Mouse (Mus musculus): ENCODE results near the gene Aldh3b3.
"Not testable (repeated sequence)": the region's sequence is repeated elsewhere in the genome, so short reads cannot be mapped to it uniquely, and the experiment has no call there.

The Aldh3b3 gene

DNA sequence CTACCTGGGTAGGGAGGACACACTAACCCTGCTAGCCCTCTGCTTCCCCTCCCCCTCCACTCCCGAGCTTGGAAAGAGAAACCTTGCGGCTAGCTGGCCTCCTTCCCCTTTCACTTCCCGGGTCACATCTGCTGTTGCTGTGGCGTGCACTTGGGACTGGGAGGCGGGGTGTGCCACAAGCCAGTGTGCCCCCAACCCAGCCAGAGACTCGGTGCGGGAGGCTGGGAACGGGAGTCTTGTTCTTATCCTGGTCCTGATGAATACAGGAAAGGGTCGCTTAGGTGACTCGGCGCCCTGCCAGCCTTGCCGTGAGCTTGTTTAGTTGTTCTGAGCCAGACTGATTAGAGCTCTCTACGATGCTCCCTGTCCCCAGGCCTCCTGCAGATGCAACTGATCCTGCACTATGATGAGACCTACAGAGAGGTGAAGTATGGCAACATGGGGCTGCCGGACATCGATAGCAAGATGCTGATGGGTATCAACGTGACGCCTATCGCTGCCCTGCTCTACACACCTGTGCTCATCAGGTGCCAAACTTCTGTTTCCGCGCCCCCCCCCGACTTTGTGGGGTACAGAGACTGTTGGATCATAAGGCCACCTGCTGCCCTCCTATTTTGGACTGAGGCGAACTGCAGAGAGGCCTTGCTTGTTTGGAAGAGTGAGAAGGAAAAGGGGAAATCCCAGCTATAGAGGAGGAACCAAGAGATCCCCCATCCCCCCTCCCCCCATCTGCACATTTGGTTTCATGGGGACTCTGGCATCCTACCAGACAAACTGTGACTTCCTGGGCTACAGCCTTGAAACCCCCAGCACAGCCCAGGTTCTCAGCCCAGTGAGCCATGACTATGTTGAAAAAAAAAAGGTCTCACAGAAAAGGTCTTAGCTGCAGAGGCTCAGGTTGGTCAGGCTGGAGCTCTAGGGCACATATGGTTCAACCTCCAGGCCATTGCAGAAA, 22.3 kb upstream of the Aldh3b3 start:
- in situ Hi-C loops (cut with MboI), result no loop called here

DNA sequence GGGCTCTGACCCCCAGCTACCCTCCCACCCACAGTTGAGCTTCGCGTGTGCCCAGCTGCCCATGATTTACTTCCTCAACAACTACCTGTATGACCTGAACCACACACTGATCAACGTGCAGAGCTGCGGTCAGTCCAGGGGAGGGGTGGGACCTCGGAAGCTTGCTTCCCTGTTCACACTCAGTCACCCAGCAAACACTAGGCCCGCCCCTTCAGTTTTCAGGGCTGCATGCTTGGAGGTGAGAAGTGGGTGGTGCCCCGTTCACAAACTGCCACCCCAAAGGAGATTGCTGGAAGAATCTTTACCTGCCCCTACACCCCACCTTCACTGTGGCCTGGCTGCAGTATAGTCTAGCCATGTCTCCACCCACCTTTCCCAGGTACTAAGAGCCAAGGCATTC, 16.1 kb upstream of the Aldh3b3 start:
- in situ Hi-C loops (cut with MboI), result loop anchor here (5.0 kb wide), 1 partner anchor 45 kb away; no protein-coding TSS in a partner anchor

DNA sequence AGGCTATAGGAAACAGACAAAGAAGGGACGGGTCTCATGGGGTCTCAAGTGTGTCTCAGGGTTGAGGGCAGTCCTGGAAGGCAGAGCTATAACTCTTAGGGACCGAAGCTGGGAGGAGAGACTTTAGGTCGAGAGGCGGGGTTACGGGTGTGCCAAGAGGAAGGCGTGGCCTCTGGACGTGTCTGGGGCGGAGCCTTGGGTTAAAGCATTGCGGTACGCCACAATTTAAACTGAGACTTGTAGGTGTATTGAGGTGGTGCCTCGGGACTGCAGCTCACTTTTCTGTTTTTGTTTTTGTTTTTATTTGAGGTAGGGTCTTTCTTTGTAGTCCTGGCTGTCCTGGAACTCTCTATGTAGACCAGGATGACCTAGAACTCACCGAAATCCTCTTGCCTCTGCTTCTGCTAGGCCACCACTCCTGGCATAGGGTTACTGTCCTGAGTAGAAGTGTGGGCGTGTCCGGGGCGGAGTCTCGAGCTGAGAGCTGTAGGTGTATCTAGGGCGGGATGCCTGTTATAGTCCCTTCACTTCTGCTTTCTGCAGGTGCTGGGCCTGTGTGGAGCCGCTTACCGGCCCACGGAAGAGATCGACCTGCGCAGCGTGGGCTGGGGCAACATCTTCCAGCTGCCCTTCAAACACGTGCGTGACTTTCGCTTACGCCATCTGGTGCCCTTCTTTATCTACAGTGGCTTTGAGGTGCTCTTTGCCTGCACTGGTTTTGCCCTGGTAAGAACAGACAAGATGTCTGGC, 15.3 kb upstream of the Aldh3b3 start:
- in situ Hi-C loops (cut with MboI), result loop anchor here (5.0 kb wide), 1 partner anchor 46 kb away; no protein-coding TSS in a partner anchor

DNA sequence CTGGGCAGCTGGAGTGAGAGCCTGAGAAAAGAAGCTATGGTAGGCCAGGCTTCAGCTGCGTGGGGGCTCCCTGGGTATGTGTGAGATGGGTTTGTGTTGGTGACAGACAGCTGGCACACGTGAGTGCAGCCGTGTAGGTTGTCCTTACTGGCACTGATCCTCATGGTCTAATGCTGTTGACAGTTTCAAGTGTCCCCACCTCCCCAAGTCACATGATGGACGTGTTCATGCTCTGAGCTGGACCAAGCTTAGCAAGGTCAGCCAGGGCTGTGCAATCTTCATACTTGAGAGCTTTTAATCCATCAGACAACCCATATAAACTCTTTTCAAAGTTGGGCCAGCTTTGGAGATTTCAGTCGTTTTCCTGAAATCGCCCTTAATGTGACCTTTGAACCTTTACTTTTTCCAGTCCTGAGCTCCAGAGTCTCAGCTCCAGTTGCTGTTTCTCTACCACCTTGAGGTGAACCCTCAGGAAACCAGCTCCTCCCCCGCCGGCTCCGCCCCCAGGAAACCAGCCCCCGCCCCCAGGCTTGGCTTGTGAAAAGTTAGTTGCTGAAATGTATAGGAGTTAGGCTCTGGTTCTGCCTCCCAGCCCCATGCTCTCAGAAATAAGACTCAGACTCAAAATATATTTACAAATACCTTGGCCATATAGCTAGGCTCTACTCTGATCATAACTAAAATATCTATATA, 12.4 kb upstream of the Aldh3b3 start:
- in situ Hi-C loops (cut with MboI), result no loop called here

DNA sequence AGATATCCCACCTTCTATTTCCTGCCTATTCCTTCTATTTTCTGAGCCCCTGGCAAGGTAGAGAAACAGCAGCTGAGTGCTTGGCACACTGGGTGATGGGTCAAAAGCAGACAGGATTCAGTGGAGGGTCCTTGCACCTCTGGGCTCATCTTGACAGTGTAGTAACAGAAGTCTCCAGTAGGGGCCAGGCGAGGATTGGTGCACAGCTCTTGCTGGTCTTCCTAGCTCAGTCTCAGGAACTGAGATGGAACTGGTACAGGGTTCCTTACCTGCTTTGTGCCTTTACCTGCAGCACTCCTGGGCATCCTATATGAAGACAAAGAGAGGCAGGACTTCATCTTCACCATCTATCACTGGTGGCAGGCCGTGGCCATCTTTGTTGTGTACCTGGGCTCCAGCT, 11.7 kb upstream of the Aldh3b3 start:
- in situ Hi-C loops (cut with MboI), result no loop called here

DNA sequence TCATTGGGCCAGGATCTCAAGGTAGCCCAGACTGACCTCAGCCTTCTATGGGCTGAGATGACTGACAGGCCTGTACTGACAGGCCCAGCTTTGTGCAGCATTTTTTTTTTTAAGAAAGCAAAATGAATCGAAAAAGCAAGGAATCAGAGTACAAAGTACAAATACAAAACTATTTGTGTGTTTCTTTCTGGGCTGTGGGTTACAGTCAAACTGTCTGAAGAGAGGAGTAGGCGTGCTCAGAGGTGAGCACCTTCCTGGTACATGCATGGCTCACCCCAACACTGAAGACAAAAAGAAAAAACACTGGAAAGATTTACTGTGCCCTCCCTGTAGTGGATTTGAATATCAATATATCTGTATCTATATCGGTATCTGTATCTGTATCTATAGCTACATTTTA, 10.6 kb upstream of the Aldh3b3 start:
- in situ Hi-C loops (cut with MboI), result no loop called here

DNA sequence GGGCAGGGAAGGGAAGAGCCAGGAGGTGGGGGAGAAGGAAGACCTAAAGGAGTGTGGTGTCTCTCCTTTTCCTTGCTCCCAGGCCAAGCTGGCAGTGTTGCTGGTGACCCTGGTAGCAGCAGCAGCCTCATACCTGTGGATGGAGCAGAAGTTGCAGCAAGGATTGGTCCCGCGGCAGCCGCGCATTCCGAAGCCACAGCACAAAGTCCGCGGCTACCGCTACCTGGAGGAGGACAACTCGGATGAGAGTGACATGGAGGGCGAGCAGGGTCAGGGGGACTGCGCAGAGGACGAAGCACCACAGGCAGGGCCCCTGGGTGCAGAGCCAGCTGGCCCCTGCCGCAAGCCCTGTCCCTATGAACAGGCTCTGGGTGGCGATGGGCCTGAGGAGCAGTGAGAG, 9.9 kb upstream of the Aldh3b3 start:
- in situ Hi-C loops (cut with MboI), result no loop called here

DNA sequence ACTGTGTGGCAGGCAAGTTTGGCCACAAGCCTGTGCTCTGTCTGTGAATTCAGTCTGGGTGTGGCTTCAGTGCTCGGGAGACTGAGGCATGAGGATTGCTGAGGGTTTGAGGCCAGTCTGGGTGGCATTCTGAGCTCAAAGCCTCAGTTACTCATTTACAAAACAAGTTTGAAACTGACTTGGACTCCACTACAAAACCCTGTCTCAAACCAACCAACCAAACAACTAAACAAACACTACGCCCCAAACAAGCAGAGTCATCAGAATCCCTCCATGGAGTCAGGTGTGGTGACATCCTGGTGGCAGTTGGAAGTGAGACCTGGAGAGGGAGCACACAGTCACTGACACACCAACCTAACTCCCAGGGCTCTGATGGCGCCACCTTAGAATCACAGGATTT, 8.1 kb upstream of the Aldh3b3 start:
- in situ Hi-C loops (cut with MboI), result no loop called here

DNA sequence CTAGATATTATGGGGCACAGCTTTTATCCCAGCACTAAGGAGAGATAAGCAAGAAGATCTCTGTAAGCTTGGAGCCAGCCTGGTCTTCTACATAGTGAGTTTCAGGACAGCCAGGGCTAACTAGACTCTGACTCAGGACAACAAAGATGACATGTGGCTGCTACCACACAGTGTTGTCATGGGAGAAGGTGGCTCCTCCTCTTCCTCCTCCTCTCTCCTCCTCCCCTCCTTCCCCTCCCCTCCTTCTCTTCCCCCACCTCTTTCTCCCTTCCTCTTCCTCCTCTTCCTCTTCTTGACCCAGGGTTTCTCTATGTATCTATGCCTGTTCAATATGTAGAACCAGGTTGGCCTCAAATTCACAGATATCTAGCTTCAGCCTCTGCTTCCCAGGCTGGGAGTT, 7.0 kb upstream of the Aldh3b3 start:
- in situ Hi-C loops (cut with MboI), result no loop called here

DNA sequence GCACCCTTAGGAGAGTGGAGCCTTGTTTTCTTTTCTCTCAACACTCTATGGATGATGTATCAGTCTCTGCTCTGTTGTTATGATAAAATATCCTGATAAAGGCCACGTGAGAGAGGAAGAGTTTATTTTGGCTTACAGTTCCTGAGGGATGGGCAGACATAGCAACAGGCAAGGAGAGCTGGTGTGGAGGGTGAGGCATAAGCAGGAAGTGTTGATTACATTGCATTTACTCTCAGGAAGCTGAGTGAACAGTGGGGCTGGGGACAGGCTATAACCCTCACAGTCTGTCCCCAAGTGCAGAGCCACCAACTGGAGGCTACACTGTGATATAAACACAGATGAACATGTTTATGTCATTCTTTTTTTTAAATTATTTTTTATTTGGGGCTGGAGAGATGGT, 6.3 kb upstream of the Aldh3b3 start:
- in situ Hi-C loops (cut with MboI), result no loop called here

DNA sequence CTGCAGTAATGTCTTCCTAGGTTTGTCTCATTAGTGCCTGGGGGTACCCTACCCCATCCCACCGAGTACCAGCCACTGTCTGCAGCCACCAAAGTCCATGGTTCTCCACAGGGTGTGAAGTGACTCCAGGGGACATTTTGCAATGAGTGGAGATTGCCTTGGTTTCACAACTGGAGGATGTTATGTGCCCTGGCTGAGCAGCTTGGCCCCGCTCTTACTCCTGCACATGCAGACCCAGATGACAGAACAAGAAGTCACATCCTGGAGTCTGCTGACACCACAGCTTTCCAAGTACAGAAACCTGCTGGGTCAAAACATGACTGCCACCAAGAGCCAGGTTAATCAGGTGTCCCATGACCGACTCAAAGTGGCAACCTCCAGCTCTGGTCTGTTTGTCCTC, 3.4 kb upstream of the Aldh3b3 start:
- in situ Hi-C loops (cut with MboI), result no loop called here

DNA sequence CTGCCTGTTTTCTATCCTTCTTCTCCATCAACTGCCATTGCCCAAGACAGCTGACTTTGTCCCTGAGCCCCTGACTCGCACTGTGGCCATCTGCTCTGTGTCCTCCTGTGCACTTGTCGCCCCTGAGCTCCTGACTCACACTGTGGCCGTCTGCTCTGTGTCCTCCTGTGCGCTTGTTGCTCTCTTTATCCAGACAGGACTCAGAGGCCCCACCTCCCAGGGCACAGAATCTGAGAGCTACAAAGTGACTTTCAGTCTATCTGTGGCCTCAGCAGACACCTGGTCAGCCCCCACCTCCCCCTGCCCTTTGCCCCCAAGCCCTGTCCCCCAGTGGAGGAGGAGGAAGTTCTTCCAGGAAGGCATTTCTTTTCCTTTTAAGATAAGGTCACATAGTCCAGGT, 2.6 kb upstream of the Aldh3b3 start:
- in situ Hi-C loops (cut with MboI), result no loop called here

DNA sequence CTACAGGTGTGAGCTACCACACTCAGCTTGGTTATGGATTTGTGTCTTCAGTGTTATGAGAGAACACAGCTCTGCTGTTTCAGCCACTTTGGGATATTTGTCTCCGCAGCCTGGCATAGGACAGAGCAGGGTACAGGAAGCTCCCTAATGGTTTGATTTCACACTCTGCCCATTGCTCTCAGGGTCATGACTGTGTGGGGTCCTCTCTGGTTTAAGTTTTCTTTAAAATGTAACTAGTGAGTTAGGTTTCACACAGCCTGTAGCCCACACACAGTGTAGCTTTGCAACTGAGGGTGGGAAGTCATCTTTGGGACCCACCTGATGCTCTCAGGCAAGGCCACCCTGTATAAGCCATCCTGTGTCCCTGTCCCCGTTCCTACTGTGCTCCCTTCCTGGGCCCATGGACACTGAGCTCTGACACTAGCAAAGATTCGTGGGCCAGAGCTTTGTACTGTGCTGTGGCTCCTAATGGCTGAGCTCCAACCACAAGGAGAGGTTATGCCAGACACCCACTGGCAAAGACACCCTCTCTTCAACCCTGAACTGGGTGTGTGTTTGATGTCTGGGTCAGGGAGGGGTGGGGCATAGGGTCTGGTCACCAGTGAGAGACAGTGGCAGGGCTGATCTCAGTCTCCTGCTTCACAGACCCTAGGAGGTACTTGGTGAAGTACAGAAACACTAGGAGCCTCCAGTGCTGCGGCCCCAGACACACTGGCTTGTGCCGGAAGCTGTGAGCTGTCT, 979 bp upstream of the Aldh3b3 start:
- in situ Hi-C loops (cut with MboI), result not testable (repeated sequence)

DNA sequence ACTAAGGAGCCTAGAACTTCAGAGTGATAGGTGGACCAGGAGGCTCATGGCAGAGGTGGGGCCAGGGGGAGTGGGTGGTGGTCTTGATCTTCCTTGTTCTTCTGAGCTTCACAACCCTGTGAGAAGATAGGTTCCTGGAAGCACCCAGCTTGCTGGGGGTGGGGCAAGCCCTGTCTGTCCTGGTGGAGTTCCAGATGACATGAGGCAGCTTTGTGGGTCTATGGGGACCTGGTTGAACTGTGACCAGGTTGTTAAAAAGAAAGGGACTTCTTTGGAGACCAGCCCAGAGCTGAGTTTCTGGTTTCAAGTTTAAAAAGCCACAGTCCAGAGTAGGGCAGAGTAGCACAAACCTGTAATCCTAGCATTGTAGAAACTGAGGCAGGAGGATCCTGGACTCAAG, 585 bp downstream of the Aldh3b3 start:
- in situ Hi-C loops (cut with MboI), result no loop called here

DNA sequence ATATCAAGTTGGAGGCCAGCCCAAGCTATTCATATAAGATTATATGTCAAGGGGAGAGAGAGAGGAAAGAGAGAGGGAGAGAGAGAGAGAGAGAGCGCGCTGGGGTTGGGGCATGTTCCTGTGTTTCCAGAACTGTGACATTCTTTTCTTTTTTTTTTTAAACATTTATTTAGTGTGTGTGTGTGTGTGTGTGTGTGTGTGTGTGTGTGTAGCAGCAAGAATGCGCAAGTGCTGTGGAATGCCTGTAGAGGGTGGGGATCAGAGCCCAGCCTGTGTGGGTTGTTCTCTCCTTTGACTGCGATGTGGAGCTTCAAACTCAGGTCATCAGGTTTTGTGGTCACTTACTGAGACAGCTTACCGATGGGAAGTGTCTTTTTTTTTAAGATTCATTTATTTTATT, 1.8 kb downstream of the Aldh3b3 start:
- in situ Hi-C loops (cut with MboI), result no loop called here

DNA sequence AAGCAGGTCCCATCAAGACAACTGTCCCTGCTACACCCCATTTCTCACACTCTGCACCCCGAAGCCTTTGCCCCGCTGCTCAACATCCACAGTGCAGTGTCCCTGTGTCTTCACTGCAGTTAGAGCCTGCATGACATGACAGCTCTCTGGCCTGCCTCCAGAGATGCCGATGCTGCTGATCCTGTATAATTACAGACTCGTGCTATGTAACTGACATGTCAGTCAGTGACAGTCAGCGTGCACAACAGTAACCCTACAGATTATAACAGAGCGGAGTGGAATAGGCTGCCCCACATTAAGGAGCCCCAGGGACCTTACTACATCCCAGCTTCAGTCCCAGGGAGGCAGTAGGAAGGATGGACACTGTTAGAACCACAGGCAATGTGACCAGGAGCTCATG, 3.4 kb downstream of the Aldh3b3 start:
- in situ Hi-C loops (cut with MboI), result not testable (repeated sequence)

DNA sequence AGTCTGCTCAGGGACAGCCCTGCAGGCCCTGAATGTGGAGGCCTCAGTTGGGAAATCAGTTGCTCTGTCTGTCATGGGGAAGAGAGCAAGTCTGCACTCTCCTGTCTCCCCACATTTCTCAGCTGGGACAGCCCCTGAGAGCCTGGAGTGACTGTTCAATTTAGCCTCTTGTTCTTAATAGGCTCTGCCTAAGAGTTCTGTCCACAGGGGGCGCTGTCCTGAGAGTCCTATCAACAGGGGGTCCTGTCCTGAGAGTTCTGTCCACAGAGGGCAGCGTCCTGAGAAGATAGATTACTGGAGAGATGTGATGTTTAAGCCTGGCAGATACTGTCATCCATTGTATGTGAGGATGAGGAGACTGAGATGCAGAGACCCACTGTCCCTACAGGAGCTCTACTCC, 4.0 kb downstream of the Aldh3b3 start:
- in situ Hi-C loops (cut with MboI), result no loop called here

DNA sequence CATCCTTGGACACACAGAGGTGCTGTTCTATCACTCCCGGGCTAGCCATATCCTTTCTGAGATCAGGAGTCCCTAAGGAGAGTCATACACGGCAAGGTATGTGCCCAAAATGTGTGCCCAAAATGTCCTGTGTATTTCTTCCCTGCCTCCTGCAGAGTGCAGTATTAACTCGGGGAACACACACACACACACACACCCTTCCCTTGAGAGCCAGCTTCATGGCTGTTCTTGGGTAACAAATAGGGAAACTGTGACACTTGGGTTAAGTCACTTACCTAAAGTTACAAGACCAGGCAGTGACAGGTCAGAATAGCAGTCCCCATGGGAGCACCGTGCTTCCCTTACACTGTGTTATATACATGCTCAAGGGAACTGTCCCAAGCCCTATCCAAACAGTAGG, 5.6 kb downstream of the Aldh3b3 start:
- in situ Hi-C loops (cut with MboI), result no loop called here

DNA sequence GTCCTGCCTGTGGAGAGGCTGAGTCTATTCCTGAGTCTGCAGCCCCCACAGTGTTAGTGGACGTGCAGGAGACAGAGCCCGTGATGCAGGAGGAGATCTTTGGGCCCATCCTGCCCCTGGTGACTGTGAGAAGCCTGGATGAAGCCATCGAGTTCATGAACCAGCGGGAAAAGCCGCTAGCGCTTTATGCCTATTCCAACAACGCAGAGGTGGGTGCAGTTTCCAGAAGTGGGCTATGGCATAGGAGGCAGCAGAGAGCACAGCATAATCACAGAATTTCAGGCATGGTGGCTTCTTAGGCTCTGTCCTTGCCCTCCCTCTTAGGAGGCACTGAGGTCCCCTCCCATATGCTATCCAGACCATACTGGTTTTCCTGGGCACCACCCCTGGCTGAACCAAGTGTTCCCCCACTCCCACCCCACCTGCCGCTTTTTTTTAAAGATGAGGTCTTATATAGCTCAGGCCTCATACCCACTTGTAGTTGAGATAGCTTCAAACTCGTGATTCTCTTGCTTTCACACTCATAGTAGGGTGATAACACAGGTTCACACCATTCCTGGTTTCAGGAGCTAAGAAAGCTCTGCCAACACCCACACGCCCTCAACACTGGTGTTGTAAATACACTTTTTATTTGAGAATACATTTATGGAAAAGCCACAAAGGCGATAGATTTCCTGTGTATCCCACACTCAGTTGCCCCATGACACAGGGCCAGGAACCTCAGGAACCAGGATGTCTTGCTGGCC, 8.1 kb downstream of the Aldh3b3 start:
- in situ Hi-C loops (cut with MboI), result no loop called here

DNA sequence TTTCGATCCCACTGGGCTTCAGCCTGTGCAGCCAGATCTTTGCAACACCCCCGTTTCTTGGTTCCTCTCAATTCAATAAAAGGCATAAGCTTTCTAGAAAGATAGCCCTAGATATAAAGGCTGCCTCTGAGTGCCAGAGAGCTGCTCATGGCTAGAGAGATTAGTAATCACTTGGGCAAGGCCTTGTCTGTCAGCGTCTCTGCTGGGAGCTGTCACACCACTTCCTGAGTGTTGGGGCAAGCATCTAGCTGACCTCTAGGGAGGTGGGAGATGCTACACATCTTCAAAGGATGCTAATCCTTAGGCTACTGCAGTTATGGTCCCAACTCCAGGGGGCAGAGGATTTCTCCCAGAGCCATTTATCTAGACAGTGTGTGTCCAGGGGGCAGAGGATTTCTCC, 8.8 kb downstream of the Aldh3b3 start:
- in situ Hi-C loops (cut with MboI), result no loop called here

DNA sequence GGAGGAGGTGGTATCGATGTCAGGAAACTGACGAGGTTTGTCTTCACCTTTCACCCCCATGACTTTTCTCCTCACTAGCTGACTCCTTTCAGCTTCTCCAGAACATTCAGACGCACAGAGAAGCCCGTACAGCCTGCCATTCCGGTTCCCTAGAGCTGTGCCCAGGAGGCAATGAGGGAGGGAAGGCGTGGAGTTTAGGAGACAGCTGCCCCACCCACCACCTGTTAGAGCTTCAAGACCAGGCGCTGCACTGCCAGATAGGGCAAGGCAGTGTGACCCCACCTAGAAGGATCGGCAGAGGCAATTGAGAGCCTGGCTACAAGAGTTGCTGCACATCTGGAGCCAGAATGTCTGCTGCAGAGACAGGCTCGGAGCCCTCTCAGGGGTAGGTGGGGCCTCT, 13.8 kb downstream of the Aldh3b3 start, which contains the start of gene Aldh3b2:
Gene Aldh3b2 (plus strand): TSS at position 100 of the 400 bp plus-strand sequence.
- in situ Hi-C loops (cut with MboI), result no loop called here

All from mature B cell (primary cell).